Mouse (Mus musculus) heart, embryonic 15.5 days (tissue): ENCODE results near the gene Tnfrsf4. TPM values are rescaled to one million over a fixed set of nuclear protein-coding genes. Genes with fewer than 3 reads are reported as not detected.
A peak's percentile ranks its signal among the peaks of the same experiment; 100 is the strongest.

Experiments
- microRNA counts: library from miRNA; unstranded; fragments of <30 nt; microRNA quantifications from one replicate; lab custom pipeline; 2016
- microRNA-seq: library from miRNA; unstranded; fragments of <30 nt; microRNA quantifications from one replicate; pipeline ENCODE4, GENCODE M21; 2016
- polyA plus RNA-seq: library from polyadenylated mRNA; unstranded; fragments of >200 nt; fragmentation: Nextera tagmentation; extraction: Ambion mirVana; gene quantifications from 2 replicates; pipeline ENCODE4 v1.2.1, GENCODE M21; 2015

The Tnfrsf4 gene
- polyA plus RNA-seq, 1 experiment from 2014 or later: 0.55 TPM

MicroRNAs within 50 kb of the gene (microRNA counts, 519-probe panel; counts per million panel counts)
- microRNA mmu-miR-200a (lab: Ali Mortazavi, UCI) (2,228 counts per million, percentile 33 among the panel's probes with 10 or more counts), microRNA mmu-miR-200b (lab: Ali Mortazavi, UCI) (2,624 counts per million, percentile 59 among the panel's probes with 10 or more counts), microRNA mmu-miR-429 (lab: Ali Mortazavi, UCI) (2,686 counts per million, percentile 62 among the panel's probes with 10 or more counts)

Small RNAs within 50 kb of the gene (microRNA-seq; reads per million reads assigned to microRNA genes)
- gene Mir200a (142 reads per million, percentile 55 among the genes with 10 or more reads in this experiment), gene Mir200b (836 reads per million, percentile 76 among the genes with 10 or more reads in this experiment), gene Mir429 (2,744 reads per million, percentile 87 among the genes with 10 or more reads in this experiment)

Other genes starting within 250 kb of the Tnfrsf4 start
- gene Vwa1, start 239.1 kb upstream of the Tnfrsf4 start, polyA plus RNA-seq: 5.9 and 7.8 TPM in 2 replicates
- 1.7 and 2.0 TPM in 2 replicates for gene Tmem88b, start 228.0 kb upstream of the Tnfrsf4 start, polyA plus RNA-seq
- 0.13 TPM in 1 of 2 replicates, not detected in the other for gene Ankrd65, start 223.4 kb upstream of the Tnfrsf4 start, polyA plus RNA-seq
- gene Mrpl20, start 211.0 kb upstream of the Tnfrsf4 start, polyA plus RNA-seq: 131 TPM in 2 replicates
- 106 and 123 TPM in 2 replicates for gene Ccnl2, start 201.4 kb upstream of the Tnfrsf4 start, polyA plus RNA-seq
- 121 and 124 TPM in 2 replicates for gene Aurkaip1, start 182.6 kb upstream of the Tnfrsf4 start, polyA plus RNA-seq
- 72.7 and 91.4 TPM in 2 replicates for gene Mxra8, start 174.2 kb upstream of the Tnfrsf4 start, polyA plus RNA-seq
- gene Dvl1, start 166.4 kb upstream of the Tnfrsf4 start, polyA plus RNA-seq: 8.1 and 12.2 TPM in 2 replicates
- gene Tas1r3, start 150.5 kb upstream of the Tnfrsf4 start, polyA plus RNA-seq: 0.14 TPM in 2 replicates
- 7.8 and 10.3 TPM in 2 replicates for gene Cptp, start 144.4 kb upstream of the Tnfrsf4 start, polyA plus RNA-seq
- gene Ints11, start 144.3 kb upstream of the Tnfrsf4 start, polyA plus RNA-seq: 27.3 and 41.4 TPM in 2 replicates
- gene Pusl1, start 122.1 kb upstream of the Tnfrsf4 start, polyA plus RNA-seq: 28.7 and 32.4 TPM in 2 replicates
- gene Acap3, start 122.0 kb upstream of the Tnfrsf4 start, polyA plus RNA-seq: 8.2 and 13.5 TPM in 2 replicates
- gene Ube2j2, start 70.0 kb upstream of the Tnfrsf4 start, polyA plus RNA-seq: 71.7 and 79.0 TPM in 2 replicates
- gene C1qtnf12, start 51.5 kb upstream of the Tnfrsf4 start, polyA plus RNA-seq: 24.9 and 31.3 TPM in 2 replicates
- gene B3galt6, start 21.2 kb upstream of the Tnfrsf4 start, polyA plus RNA-seq: 7.7 and 10.0 TPM in 2 replicates
- 105 and 127 TPM in 2 replicates for gene Sdf4, start 21.0 kb upstream of the Tnfrsf4 start, polyA plus RNA-seq
- gene Tnfrsf18, start 12.3 kb downstream of the Tnfrsf4 start, polyA plus RNA-seq: 1.9 and 2.9 TPM in 2 replicates
- 0.59 and 1.1 TPM in 2 replicates for gene Ttll10, start 45.6 kb downstream of the Tnfrsf4 start, polyA plus RNA-seq
- 11.6 and 19.4 TPM in 2 replicates for gene 9430015G10Rik, start 96.1 kb downstream of the Tnfrsf4 start, polyA plus RNA-seq
- 0.19 and 0.30 TPM in 2 replicates for gene Rnf223, start 116.7 kb downstream of the Tnfrsf4 start, polyA plus RNA-seq
- gene Agrn, start 183.6 kb downstream of the Tnfrsf4 start, polyA plus RNA-seq: 38.0 and 51.4 TPM in 2 replicates
- 2.7 and 8.7 TPM in 2 replicates for gene Isg15, start 187.0 kb downstream of the Tnfrsf4 start, polyA plus RNA-seq
- gene AW011738, start 189.5 kb downstream of the Tnfrsf4 start, polyA plus RNA-seq: 3.0 and 5.0 TPM in 2 replicates
- 9.7 and 10.8 TPM in 2 replicates for gene Perm1, start 202.0 kb downstream of the Tnfrsf4 start, polyA plus RNA-seq
- gene Plekhn1, start 221.0 kb downstream of the Tnfrsf4 start, polyA plus RNA-seq: 11.6 and 17.5 TPM in 2 replicates
- gene Noc2l, start 222.2 kb downstream of the Tnfrsf4 start, polyA plus RNA-seq: 29.1 and 46.4 TPM in 2 replicates
- 0.31 and 1.0 TPM in 2 replicates for gene Samd11, start 241.8 kb downstream of the Tnfrsf4 start, polyA plus RNA-seq